Mouse (Mus musculus) layer of hippocampus, adult 2 months (tissue): ENCODE results near the gene Sphkap. TPM values are rescaled to one million over a fixed set of nuclear protein-coding genes. Genes with fewer than 3 reads are reported as not detected.

Experiments
- DNase-seq, 2 experiments: peaks; one replicate each; pipeline ENCODE4 v3.0.0; 2022; ENCODE audit warnings: low spot score in 2 of 2
- H3K27ac ChIP-seq: fragments of 200-600 bp; 2 replicates; pipeline ENCODE4 v1.8.1; 2022
- H3K4me3 ChIP-seq: fragments of 200-600 bp; 2 replicates; pipeline ENCODE4 v1.8.1; 2022; ENCODE audit warnings: mild to moderate bottlenecking
- CTCF ChIP-seq: fragments of 200-600 bp; conservative IDR thresholded peaks from 2 replicates; pipeline ENCODE4 v1.8.1; 2022; ENCODE audit warnings: antibody characterized with exemption, mild to moderate bottlenecking, moderate library complexity
- total RNA-seq, 2 experiments: library from RNA; stranded (reverse); gene quantifications; 2 replicates each; pipeline ENCODE4 v1.2.3; 2021

Gene Sphkap
- total RNA-seq, 2 experiments from 2014 or later, result 220 to 234 TPM

DNA sequence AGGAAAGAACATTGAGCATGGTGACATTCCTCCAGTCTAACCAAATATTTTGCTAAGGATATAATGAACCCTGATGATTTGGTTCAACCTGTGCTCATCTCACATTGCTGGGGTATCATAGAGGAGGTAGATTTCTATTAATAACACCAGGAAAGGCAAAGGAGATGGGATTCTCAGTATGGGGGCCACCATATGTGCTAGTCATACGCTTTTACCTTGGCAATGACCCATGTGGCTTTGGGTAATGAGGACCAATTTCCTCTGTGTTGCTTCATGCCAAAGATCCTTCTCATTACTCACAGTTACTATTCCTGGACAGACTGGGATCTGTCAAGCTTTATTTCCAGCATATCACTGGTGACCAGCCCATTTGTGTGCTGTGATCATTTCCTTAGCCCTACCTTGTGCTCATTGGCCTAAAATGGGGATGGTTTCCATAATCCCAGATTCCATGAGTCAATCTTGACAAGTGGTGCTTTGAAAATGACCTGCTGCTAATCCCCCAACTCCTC is 159.7 kb downstream of the Sphkap start:
- DNase-seq, result no peak
- H3K4me3 ChIP-seq, result no peak overlapping the region
- H3K27ac ChIP-seq, result no peak overlapping the region
- no peak for TF ChIP-seq CTCF

- no peak for DNase-seq
- no peak for TF ChIP-seq CTCF
- Histone ChIP-seq H3K27ac (no peak overlapping the region), H3K4me3 (no peak overlapping the region)
Measured at GRCm38 (mm10) chr1:83227946-83228345, 180.1 kb downstream of the Sphkap start.

- Histone ChIP-seq H3K4me3 (no peak overlapping the region), H3K27ac (no peak overlapping the region)
- DNase-seq, result no peak
- TF ChIP-seq CTCF, result no peak
Measured at GRCm38 (mm10) chr1:83224423-83224960, 183.5 kb downstream of the Sphkap start.

DNA sequence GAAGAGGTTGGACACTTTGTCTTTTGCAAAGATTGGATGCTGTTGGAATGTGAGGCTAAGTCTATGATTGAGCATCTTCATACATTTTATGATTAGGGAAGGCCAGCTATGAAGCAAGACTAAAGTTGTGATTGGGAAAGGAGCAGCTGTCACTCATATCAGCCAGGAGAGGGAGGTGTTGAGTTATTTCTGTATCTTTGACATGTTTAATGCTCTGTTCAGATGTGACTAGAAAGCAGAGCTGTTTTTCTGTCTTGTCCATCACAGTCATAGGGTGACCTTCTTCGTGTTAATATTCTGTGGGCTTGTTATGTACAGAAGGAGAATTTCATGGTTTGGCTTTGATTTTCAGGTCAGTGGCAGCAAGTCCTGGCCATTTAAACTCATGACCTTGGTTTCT is 184.9 kb downstream of the Sphkap start:
- Histone ChIP-seq H3K27ac (no peak overlapping the region), H3K4me3 (no peak overlapping the region)
- DNase-seq, result peak in 1 of 2 experiments; percentile 7
- TF ChIP-seq CTCF, result peak; percentile 79

DNA sequence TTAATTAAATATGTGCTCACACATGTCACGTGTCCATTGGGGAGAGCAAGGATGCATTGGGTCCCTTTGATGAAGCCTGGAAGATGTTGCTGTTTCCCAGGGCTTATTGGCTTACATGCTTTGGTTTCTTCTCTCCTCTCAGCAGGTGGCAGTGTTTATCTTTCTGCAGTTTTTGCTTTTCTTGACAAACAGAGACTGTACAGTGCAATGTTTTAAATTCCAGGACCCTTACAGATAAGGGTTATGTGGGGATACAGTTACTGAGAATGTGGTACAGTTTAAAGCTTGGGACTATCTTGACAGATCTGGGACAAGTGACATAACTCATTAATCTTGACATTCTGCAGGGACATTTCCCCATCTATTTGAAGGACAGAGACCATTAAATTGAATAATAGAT is 189.7 kb downstream of the Sphkap start:
- no peak overlapping the region for H3K4me3 ChIP-seq
- no peak overlapping the region for H3K27ac ChIP-seq
- TF ChIP-seq CTCF, result peak; percentile 78
- peak; percentile 5 to 36 for DNase-seq

GRCm38 (mm10) chr1:83209981-83210380 is 198.0 kb downstream of the Sphkap start:
- no peak for DNase-seq
- no peak for TF ChIP-seq CTCF
- H3K27ac ChIP-seq, result no peak overlapping the region
- H3K4me3 ChIP-seq, result no peak overlapping the region

Other genes starting within 250 kb of the Sphkap start
- 1 to 10 TPM in 1 of 2 experiments, under 1 TPM in 1; 0.49 to 1.2 TPM for gene Daw1, start 248.4 kb downstream of the Sphkap start, total RNA-seq